Mouse (Mus musculus) c-Kit-negative CD71-positive TER-119-positive erythroid progenitor cells, embryonic 14.5 days (primary cell): ENCODE data around the gene Cfap58.

Source experiments
- DNase-seq: peaks from one replicate; pipeline ENCODE4 v3.0.0-alpha.2; 2013; ENCODE audit warnings: low read depth, low spot score

The Cfap58 gene

GRCm38 (mm10) chr19:47978109-47978701 is 40.7 kb downstream of the Cfap58 start:
- DNase-seq = no peak

- no peak for DNase-seq
Observed at GRCm38 (mm10) chr19:47979446-47979845, 42.0 kb downstream of the Cfap58 start.

DNA sequence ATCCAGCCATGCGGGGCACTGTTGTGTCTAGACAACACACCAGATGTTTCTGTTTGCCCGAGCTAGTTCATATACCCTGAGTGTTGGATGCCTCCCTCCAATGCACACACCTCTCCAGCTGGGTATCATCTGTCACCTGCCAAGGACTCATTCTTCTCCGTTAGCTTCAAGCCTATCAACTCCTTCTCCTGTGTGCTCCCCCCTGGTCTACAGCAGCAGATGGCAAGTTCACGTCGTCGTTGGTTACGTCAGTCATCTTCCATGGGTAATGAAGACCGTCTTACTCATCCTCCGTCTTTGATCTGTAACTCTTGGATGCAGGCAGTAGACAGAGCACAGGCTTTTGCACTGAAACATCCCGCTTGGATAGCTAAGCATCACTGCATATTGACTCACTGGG is 42.8 kb downstream of the Cfap58 start:
- no peak for DNase-seq

DNA sequence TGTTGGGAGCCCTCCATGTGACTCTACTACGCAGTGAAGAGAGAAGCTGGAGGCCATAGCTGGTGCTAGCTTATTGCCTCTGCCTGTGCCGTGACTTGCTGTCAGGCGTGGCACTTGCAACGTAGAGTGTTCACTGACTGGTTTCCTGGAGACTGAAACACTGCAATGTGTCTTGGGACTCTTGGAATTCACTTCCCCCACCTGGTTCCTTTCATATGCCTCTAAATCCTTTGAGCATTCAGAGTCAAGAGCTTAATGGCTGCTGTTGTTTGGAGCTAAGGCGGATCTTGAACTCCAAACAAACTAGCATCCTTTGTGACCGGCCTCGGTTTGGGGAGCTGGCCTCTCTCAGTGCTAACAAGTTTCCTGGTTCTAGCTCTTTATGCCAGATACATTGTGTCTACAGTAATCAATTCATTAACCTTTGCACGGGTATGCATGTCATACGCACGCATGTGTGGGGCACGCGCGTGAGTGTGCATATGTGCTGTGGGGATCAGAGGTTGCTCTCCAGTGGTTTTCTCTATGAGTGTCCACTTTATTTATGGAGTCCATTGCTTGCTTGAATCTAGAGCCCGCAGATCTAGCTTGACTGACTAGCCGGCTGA is 48.2 kb downstream of the Cfap58 start:
- no peak for DNase-seq

DNA sequence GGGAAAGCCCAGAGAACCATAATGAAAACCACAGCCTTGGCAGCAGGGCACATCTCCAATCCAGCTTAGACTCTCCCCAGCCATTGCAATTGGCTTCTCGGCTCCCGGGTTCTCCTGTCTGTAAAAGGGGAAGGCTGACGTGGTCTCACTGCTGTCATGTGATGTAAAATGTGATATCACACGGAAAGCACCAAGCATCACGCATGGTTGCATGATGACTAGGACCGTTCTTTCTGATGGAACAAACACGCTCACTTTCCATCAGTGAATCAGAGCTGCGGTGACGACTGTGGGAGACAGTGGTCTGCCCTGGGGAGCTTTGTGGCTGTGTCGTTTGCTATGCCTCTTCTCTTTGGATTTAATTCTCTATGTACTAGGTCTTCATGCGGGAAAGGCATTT is 50.5 kb downstream of the Cfap58 start:
- DNase-seq = no peak

DNA sequence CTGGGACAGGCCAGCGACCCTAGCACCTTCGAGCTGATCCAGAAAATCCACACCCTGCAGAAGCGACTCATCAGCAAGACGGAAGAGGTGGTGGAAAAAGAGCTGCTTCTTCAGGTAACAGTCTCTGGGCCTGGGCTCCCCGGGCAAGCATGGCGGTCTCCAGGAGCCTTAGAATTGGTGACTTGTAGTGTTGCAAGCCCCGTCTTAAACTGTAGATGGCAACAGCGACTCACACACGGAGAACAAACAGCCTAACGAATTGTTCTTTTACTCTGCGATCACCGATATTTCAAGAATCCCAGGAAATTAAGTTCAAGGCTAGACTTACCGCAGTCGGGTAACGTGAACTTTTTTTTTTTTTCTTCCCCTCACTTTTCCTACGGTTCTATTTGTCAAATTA is 51.0 kb downstream of the Cfap58 start:
- no peak for DNase-seq

GRCm38 (mm10) chr19:47988880-47989574 is 51.6 kb downstream of the Cfap58 start:
- DNase-seq = no peak

DNA sequence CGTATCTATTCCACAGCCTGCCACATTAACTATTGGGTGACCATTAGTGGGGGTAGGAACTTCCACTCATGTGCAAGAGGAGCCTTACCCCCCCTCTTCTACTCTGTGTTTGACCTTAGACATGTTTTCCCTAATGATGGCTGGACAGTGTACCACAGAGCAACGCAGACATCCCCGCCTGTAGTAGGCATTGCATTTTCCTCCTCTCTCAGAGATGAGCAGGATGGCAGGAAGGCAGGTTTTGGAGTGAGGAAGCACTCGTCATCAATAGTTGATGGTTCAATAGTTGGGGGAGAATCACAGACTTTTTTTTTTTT is 52.1 kb downstream of the Cfap58 start:
- no peak for DNase-seq

- no peak for DNase-seq
Observed at GRCm38 (mm10) chr19:48001240-48001639, 63.8 kb downstream of the Cfap58 start.

- DNase-seq = no peak
Observed at GRCm38 (mm10) chr19:48001774-48002173, 64.3 kb downstream of the Cfap58 start.

- no peak for DNase-seq
Observed at GRCm38 (mm10) chr19:48008771-48009413, 71.4 kb downstream of the Cfap58 start.

GRCm38 (mm10) chr19:48009586-48010331 is 72.3 kb downstream of the Cfap58 start:
- no peak for DNase-seq

DNA sequence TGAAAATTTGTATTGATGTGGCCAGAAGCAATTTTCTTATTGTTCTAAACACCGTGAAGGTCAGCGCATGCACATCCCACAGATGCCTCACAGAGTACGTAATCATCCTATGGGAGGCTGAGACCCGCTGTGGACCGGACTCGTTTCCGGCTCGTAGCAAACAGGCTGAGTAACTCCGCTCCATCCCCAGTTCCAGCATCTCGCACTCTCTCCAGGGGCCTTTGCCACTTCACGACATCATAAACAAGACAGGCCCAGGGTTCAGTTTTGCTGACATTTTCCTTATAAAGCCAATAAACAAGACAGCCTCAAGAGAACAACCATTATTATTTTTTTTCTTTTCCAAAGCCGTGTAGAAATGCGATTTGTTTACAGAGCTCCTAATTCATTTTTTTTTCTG is 82.6 kb downstream of the Cfap58 start:
- DNase-seq = no peak

- DNase-seq = no peak
Observed at GRCm38 (mm10) chr19:48021435-48021834, 84.0 kb downstream of the Cfap58 start.

DNA sequence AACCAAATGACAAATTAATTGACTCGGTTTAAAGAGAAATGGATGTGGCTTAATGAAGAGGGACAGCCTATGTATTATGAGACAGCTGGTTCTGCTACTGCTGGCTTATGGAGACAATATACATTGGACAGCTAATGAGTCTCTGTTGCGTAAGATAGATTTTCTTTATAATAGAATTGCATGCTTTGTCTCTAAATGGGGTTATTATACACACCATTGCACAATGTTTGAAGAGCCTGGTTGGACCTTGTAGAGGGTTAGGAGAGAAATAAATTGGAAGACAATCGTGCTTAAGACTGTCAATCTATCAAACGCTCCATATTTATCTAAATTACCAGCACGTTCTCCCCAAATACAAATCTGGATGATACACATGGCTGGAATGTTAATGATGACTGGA is 85.3 kb downstream of the Cfap58 start:
- no peak for DNase-seq

GRCm38 (mm10) chr19:48023726-48024125 is 86.3 kb downstream of the Cfap58 start:
- DNase-seq = no peak

- DNase-seq = no peak
Observed at GRCm38 (mm10) chr19:48025366-48025765, 87.9 kb downstream of the Cfap58 start.

- DNase-seq = no peak
Observed at GRCm38 (mm10) chr19:48026882-48027281, 89.4 kb downstream of the Cfap58 start.

DNA sequence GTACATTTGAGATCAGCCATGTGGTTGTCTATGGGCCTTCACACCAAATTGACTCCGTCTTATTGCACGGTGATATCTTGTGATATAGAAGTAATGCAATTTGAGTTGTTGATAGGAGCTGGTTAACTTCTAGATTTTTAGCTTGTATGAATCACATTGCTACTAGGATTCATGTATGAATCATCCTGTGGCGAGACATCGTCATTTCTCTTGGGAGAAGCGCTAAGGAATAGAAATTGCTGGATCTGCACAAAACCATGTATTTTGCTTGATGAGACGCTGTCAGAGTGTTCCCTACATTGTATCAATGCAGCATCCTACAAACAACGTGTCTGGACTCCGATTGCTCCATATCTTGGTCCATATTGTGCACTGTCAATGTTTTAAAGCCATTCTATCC is 102.1 kb downstream of the Cfap58 start:
- no peak for DNase-seq

DNA sequence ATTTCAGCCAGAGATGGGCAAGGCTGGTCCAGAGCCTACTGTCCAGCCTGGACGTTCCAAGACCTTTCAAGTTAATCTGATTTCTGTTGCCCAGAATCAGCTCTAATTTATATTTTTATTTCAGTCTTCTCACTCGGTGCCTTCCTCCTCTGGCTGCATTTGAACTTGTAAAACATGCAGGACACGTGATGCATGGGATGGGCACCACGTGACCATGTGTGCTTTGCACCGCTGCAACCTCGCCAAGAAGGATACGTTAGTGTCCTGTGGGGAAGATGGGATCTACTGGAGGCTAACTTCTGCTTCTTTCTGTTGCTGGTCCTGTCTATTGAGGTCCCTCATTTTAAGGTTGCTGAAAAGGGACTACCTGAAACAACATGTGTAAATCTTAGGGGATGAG is 109.8 kb downstream of the Cfap58 start:
- no peak for DNase-seq

DNA sequence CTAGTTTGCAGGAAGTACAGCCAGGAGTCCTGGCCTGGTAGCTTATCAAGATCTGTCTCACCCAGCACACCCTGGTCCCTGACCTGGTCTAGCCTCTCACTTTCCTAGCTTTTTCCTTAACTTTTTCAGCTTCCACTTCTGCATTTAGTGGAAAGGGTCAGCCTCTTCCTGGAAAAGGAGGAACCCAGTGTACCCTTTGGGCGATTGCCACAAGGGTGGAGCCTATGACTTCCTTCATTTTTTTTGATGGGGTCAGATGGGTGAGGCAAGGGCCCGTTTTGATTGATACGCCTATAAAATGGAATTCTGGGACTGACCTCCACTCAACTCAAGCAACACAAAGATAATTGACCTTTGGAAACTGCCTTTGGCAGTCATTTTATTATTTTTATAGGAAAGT is 111.9 kb downstream of the Cfap58 start:
- no peak for DNase-seq

DNA sequence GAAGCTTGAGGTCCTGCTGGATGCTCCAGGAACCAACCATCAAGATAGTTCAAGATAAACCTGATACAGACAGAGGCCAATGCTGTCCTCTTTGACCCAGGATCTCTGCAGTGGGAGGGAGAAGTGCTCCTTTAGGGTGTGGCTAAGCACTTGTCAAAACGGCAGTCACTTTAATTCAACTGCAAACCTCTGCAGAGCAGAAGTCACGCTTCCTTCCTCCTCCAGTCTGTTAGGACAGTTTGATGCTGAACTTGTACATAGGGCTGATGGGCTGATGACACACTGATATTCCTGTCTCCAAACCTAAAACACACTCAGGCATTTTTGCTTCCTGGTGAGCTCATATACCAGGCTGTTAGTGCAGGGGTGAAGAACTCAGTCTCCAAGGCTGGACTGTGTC is 125.8 kb downstream of the Cfap58 start:
- DNase-seq = no peak
